Mouse (Mus musculus): ENCODE measurements around the gene Olfr150.

DNA sequence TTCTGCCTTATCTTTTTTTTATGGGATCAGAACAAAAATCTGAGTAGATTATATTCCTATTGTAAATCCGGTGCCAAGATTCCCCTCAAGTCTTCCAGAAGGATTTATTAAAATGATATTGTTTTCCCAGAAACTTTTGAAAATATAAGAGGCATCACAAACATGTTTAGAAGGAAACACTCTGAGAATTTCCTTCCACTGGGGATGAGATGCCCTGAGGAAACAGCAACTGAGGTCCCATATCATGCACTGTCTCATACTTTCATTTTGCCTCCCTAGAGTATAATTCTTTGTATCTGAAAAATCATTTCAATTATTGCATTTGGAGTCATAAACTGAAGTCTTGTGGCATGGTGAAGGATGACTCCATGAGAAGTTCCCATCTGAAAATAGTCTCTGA is 52.4 kb downstream of the Olfr150 start, which contains the start of gene Olfr968:
- TF ChIP-seq CTCF (IDR thresholded peaks at IDR 0.05; ENCODE audit: insufficient read depth, low read length) (no peak), POLR2A (IDR thresholded peaks at IDR 0.05; ENCODE audit: borderline replicate concordance, extremely low read depth, low read depth, low read length) (no peak)

All from lung, adult 2 months (tissue).